Mouse (Mus musculus): ENCODE data around the gene Rarres2. TPM values are rescaled to one million over a fixed set of nuclear protein-coding genes. Genes with fewer than 3 reads are reported as not detected.

The Rarres2 gene
- polyA plus RNA-seq (2015; fragmentation: Nextera tagmentation; extraction: Ambion mirVana): 10.3 and 10.9 TPM in 2 replicates

- ATAC-seq (ENCODE audit: low FRiP score, low read depth): 0 out of 2 replicates have a peak, but pooled peaks have one; percentile 64
- Histone ChIP-seq H3K27me3 (no peaks in the 10 kb centered on the region), H3K4me2 (replicated peaks) (peak within 1 kb of the TSS; percentile 16; the same call in 1 of the 2 replicates), H3K4me1 (peaks cover 25% of the 10 kb centered on the region), H3K9me3 (peaks cover 4% of the 10 kb centered on the region; the same call in 1 of the 2 replicates), H3K9ac (no peak within 1 kb of the TSS), H3K36me3 (peaks cover 21% of the 10 kb centered on the region), H3K27ac (peak within 1 kb of the TSS; percentile 44; the same call in 1 of the 2 replicates), H3K4me3 (peak within 1 kb of the TSS; percentile 3; the same call in 1 of the 2 replicates)
- 17% methylated on average over 6 of the region's 6 CpGs for WGBS
These were observed at the start of gene Rarres2 for GRCm38 (mm10) chr6:48572572-48573061. TSS of gene Rarres2 (minus strand) at chr6:48572789.

- Histone ChIP-seq H3K9ac (no peak overlapping the region), H3K9me3 (no peaks in the 10 kb centered on the region), H3K36me3 (peaks cover 41% of the 10 kb centered on the region), H3K4me3 (no peak overlapping the region), H3K27me3 (peaks cover under 1% of the 10 kb centered on the region; the same call in 1 of the 2 replicates), H3K4me2 (replicated peaks) (no peak overlapping the region), H3K27ac (no peak overlapping the region), H3K4me1 (no peaks in the 10 kb centered on the region)
- 93% methylated on average over 30 of the region's 30 CpGs for WGBS
- no peak for ATAC-seq (ENCODE audit: low FRiP score, low read depth)
These were observed 47.4 kb upstream of the Rarres2 start for GRCm38 (mm10) chr6:48620031-48620430.

DNA sequence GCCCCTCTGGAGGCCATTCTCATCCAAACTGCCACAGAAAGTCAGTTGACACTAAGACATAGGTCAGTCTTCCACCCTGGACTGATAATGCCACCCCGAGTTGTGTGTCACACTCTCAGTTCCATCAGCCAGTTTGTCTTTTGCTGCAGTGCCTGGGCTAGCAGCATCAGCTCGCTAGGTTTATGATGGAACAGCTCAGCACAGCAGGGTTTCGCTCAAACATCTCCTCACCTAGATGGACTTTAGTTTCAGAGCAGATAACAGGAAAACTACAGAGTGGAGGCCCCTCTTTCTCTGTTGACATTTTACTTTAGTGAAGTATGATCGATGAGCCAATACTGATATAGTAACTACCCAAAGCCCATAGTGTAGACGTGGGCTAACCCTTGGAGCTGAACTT lies 42.2 kb upstream of the Rarres2 start:
- 92% methylated on average over 5 of the region's 5 CpGs for WGBS
- ATAC-seq (ENCODE audit: low FRiP score, low read depth): no peak
- Histone ChIP-seq H3K4me3 (no peak overlapping the region), H3K36me3 (peaks cover 37% of the 10 kb centered on the region), H3K9ac (no peak overlapping the region), H3K27me3 (no peaks in the 10 kb centered on the region), H3K4me2 (replicated peaks) (no peak overlapping the region), H3K27ac (no peak overlapping the region), H3K9me3 (no peaks in the 10 kb centered on the region), H3K4me1 (no peaks in the 10 kb centered on the region)

DNA sequence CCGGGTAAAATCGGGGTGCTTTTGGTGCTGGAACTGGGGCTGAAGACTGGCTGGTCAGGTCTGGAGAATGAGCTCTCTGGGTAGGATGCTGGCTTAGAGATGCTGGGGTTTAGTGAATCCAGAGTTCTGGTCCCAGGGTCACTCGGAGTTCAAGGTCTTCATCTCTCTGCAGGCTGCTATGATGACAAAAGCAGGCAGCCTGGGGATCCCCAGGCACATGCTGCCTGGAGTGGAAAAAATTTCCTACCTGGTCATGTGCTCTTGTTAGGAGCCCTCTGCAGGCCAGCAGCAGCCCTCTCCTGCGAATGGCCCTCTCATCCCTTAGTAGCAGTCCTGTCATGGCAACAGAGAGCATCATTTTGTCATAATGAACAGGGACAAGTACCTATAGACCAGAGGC lies 40.9 kb upstream of the Rarres2 start:
- WGBS: 81% methylated on average over 4 of the region's 4 CpGs

GRCm38 (mm10) chr6:48610657-48611056 lies 38.1 kb upstream of the Rarres2 start:
- Histone ChIP-seq H3K9ac (no peak overlapping the region), H3K27me3 (no peaks in the 10 kb centered on the region), H3K36me3 (peaks cover 24% of the 10 kb centered on the region), H3K4me3 (no peak overlapping the region), H3K4me1 (no peaks in the 10 kb centered on the region), H3K27ac (no peak overlapping the region), H3K4me2 (replicated peaks) (no peak overlapping the region), H3K9me3 (no peaks in the 10 kb centered on the region)
- WGBS: 94% methylated on average over 3 of the region's 3 CpGs
- ATAC-seq (ENCODE audit: low FRiP score, low read depth): no peak

More for the DNA sequence above, 40.9 kb upstream of the Rarres2 start:
- no peaks in the 10 kb centered on the region for H3K4me1 ChIP-seq
- H3K27me3 ChIP-seq: no peaks in the 10 kb centered on the region
- peaks cover 27% of the 10 kb centered on the region for H3K36me3 ChIP-seq
- H3K9ac ChIP-seq: no peak overlapping the region
- no peak overlapping the region for H3K27ac ChIP-seq
- H3K4me2 ChIP-seq (replicated peaks): no peak overlapping the region
- H3K9me3 ChIP-seq: no peaks in the 10 kb centered on the region
- H3K4me3 ChIP-seq: no peak overlapping the region
- ATAC-seq (ENCODE audit: low FRiP score, low read depth): no peak

GRCm38 (mm10) chr6:48609512-48609911 lies 36.9 kb upstream of the Rarres2 start:
- no peak overlapping the region for H3K4me3 ChIP-seq
- 73% methylated on average over 7 of the region's 7 CpGs for WGBS
- H3K4me2 ChIP-seq (replicated peaks): no peak overlapping the region
- no peaks in the 10 kb centered on the region for H3K9me3 ChIP-seq
- H3K4me1 ChIP-seq: no peaks in the 10 kb centered on the region
- peak; percentile 40 for ATAC-seq (ENCODE audit: low FRiP score, low read depth)
- no peak overlapping the region for H3K27ac ChIP-seq
- no peaks in the 10 kb centered on the region for H3K27me3 ChIP-seq
- H3K9ac ChIP-seq: no peak overlapping the region
- H3K36me3 ChIP-seq: peaks cover 15% of the 10 kb centered on the region

DNA sequence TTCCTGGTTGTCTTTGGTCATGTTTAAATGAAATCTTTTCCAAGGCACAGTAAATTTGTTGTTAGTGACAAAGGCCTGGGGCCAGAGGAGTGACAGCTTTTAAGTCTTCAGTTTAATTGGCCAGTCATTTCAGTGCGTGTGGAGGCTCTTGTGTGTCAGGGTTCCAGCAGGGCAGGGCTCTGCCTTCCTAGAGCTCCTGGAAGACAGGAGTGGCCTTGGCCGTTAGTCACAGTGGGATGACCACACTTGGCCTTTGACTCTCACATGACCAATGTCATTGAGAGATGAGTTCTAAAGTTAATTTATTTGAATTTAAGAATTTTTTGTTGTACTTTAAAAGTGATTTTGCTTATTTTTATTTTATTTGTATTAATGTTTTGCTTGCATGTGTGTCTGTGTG lies 35.5 kb upstream of the Rarres2 start:
- peaks cover 2% of the 10 kb centered on the region for H3K36me3 ChIP-seq
- no peak overlapping the region for H3K4me2 ChIP-seq (replicated peaks)
- ATAC-seq (ENCODE audit: low FRiP score, low read depth): no peak
- H3K27ac ChIP-seq: no peak overlapping the region
- no peaks in the 10 kb centered on the region for H3K27me3 ChIP-seq
- peaks cover under 1% of the 10 kb centered on the region; the same call in 1 of the 2 replicates for H3K4me1 ChIP-seq
- H3K9ac ChIP-seq: no peak overlapping the region
- H3K4me3 ChIP-seq: no peak overlapping the region
- WGBS: 56% methylated on average over 2 of the region's 2 CpGs
- no peaks in the 10 kb centered on the region for H3K9me3 ChIP-seq

DNA sequence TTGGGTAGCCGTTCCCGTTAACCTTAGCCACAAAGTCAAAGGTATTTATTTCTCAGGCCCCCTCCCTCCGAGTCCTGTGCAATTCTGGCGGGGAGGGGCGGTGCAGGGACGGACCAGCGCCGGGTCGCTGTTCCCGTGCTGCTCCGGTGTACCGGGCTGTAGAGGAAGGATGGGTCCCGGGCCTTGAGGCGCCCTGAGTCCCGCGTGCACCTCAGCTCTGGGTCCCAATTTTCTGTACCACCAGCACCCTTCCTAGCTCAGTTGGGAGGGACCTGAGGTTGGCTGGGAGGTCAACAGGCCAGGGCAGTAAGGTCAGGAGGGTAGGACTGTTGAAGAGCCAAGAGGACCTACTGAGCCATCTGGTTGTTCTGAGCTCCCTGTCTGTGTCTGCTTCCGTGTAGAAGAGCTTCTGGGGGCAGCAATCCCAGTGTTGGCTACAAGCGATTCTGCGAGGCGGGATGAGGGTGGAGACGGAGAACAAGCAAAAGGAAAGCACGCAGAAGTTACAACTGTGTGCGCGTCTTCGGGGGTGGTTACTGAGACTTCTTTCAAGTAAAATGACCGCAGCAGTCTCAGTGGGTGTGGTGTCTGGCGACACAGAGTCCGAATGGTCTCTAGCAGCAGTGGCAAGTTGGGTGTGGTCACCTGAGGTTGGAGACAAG lies 29.6 kb upstream of the Rarres2 start:
- Histone ChIP-seq H3K4me2 (replicated peaks) (peak overlapping the region; percentile 94), H3K9me3 (peaks cover 8% of the 10 kb centered on the region), H3K4me3 (peak overlapping the region; percentile 77), H3K9ac (peak overlapping the region; percentile 82), H3K4me1 (peaks cover 17% of the 10 kb centered on the region), H3K27me3 (no peaks in the 10 kb centered on the region), H3K36me3 (peaks cover 30% of the 10 kb centered on the region), H3K27ac (peak overlapping the region; percentile 58)
- 1% methylated on average over 28 of the region's 28 CpGs for WGBS
- ATAC-seq (ENCODE audit: low FRiP score, low read depth): peak; percentile 83

- peak within 1 kb of the TSS; percentile 82 for H3K9ac ChIP-seq
- H3K27me3 ChIP-seq: no peaks in the 10 kb centered on the region
- ATAC-seq (ENCODE audit: low FRiP score, low read depth): peak; percentile 98
- peaks cover 16% of the 10 kb centered on the region for H3K9me3 ChIP-seq
- H3K36me3 ChIP-seq: peaks cover 38% of the 10 kb centered on the region
- 5% methylated on average over 42 of the region's 42 CpGs for WGBS
- peak within 1 kb of the TSS; percentile 77 for H3K4me3 ChIP-seq
- peaks cover 17% of the 10 kb centered on the region for H3K4me1 ChIP-seq
- peak within 1 kb of the TSS; percentile 65 for H3K27ac ChIP-seq
- peak within 1 kb of the TSS; percentile 94 for H3K4me2 ChIP-seq (replicated peaks)
These were observed 28.9 kb upstream of the Rarres2 start, which contains the start of gene Zfp775 for GRCm38 (mm10) chr6:48601271-48602079. TSS of gene Zfp775 (plus strand) at chr6:48602063.

DNA sequence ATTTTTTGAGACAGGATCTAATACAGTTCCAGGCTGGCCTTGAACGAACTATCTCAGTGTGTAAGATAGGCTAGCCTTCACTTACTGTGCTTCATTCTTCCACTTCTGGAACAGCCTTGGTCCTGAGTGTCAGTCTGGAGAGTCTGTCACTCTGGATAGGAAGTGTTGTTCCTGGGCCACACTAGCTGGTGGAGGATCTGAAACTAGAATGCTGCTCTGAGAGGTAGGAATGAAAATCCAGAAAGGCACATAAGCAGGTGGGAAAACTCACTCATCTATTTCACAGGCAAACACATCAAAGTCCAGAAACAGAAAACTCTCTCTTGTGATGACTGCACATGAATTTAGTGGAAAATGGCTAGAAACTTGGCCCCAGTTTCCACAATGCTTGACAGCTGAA lies 28.0 kb upstream of the Rarres2 start:
- Histone ChIP-seq H3K27ac (no peak overlapping the region), H3K27me3 (no peaks in the 10 kb centered on the region), H3K9ac (no peak overlapping the region), H3K4me3 (no peak overlapping the region), H3K9me3 (peaks cover 24% of the 10 kb centered on the region), H3K4me2 (replicated peaks) (no peak overlapping the region), H3K36me3 (peaks cover 46% of the 10 kb centered on the region), H3K4me1 (peaks cover 17% of the 10 kb centered on the region)
- ATAC-seq (ENCODE audit: low FRiP score, low read depth): no peak
- 78% methylated on average over 1 of the region's 1 CpGs for WGBS

GRCm38 (mm10) chr6:48597233-48597625 lies 24.6 kb upstream of the Rarres2 start:
- WGBS: 96% methylated on average over 27 of the region's 27 CpGs
- no peak for ATAC-seq (ENCODE audit: low FRiP score, low read depth)

More at GRCm38 (mm10) chr6:48597233-48597625, 24.6 kb upstream of the Rarres2 start:
- H3K27me3 ChIP-seq: no peaks in the 10 kb centered on the region
- peaks cover 51% of the 10 kb centered on the region for H3K36me3 ChIP-seq
- H3K9me3 ChIP-seq: peaks cover 24% of the 10 kb centered on the region
- H3K4me1 ChIP-seq: peaks cover 24% of the 10 kb centered on the region
- H3K4me3 ChIP-seq: no peak overlapping the region; the same call in 1 of the 2 replicates
- H3K27ac ChIP-seq: no peak overlapping the region
- no peak overlapping the region for H3K9ac ChIP-seq
- H3K4me2 ChIP-seq (replicated peaks): no peak overlapping the region

Measured in limb, embryonic 13.5 days (tissue).